In the genomic region with DNA sequence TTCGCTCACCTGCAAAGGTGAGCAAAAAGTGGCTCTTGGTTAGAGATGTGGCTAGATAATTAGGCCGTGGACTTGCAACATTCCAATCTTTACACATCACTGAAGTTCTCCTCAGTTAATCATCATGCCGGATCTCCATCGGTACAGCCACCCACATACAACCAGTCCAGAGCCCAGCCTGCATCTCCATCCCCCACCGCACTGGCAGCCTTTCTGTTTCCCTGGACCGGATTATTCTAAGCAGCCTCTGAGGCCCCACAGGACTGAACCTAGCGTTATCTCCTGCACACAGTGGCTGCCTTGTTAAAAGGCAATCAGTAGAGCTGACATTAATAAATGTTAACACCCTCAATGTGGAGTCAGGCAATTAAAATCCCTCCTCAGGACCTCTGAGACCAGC, we compare ENCODE assay signal across 13 mouse cellular contexts.
A peak's percentile ranks its signal among the peaks of the same experiment; 100 is the strongest.
DNase-seq lines count a peak whose midpoint lies in the region; ATAC-seq lines count a peak whose summit lies in the region.
"Had no signal": no experiment of that assay in that cellular context is flagged by ENCODE, and none has a peak within 500 bp of the region (broad histone marks: within the 10 kb centered on the region; RNA-seq: fewer than 3 reads in every experiment).

No protein-coding gene starts in this region.

- H3K27me3 ChIP-seq in embryonic facial prominence, embryonic 14.5 days (replicated peaks; ENCODE audit: control insufficient read depth, insufficient read depth, low read length): no peaks in the 10 kb centered on the region
- H3K27me3 ChIP-seq in embryonic facial prominence, embryonic 10.5 days (replicated peaks; ENCODE audit: low read depth, poor library complexity, severe bottlenecking): no peaks in the 10 kb centered on the region
- no peaks in the 10 kb centered on the region for H3K27me3 ChIP-seq in hindbrain, embryonic 16.5 days (replicated peaks; ENCODE audit: control insufficient read depth, insufficient read depth, low read length)
- no peaks in the 10 kb centered on the region for H3K27me3 ChIP-seq in midbrain, embryonic 16.5 days (ENCODE audit: control insufficient read depth, insufficient read depth, low read depth, low read length)

- H3K4me1 ChIP-seq in embryonic facial prominence, embryonic 14.5 days (ENCODE audit: control insufficient read depth, insufficient read depth, low read length): no peaks in the 10 kb centered on the region
- no peaks in the 10 kb centered on the region for H3K4me1 ChIP-seq in embryonic facial prominence, embryonic 10.5 days
- no peaks in the 10 kb centered on the region; the same call in 1 of the 2 replicates for H3K4me1 ChIP-seq in hindbrain, embryonic 16.5 days (ENCODE audit: control insufficient read depth, insufficient read depth, low read depth, low read length)
- peaks cover 9% of the 10 kb centered on the region for H3K4me1 ChIP-seq in midbrain, embryonic 16.5 days (ENCODE audit: control insufficient read depth, insufficient read depth, low read length)

- H3K27ac ChIP-seq in embryonic facial prominence, embryonic 14.5 days (replicated peaks; ENCODE audit: low read depth, low read length): no peak overlapping the region
- H3K27ac ChIP-seq in embryonic facial prominence, embryonic 10.5 days (replicated peaks): no peak overlapping the region
- no peak overlapping the region for H3K27ac ChIP-seq in hindbrain, embryonic 16.5 days (ENCODE audit: low read depth, low read length)
- no peak overlapping the region for H3K27ac ChIP-seq in midbrain, embryonic 16.5 days (ENCODE audit: low read length)
- H3K27ac ChIP-seq: heart, adult 2 months had no signal

- no peaks in the 10 kb centered on the region for H3K36me3 ChIP-seq in embryonic facial prominence, embryonic 14.5 days (ENCODE audit: control insufficient read depth, insufficient read depth, low read length)
- no peaks in the 10 kb centered on the region for H3K36me3 ChIP-seq in embryonic facial prominence, embryonic 10.5 days (replicated peaks)
- H3K36me3 ChIP-seq in hindbrain, embryonic 16.5 days (ENCODE audit: control insufficient read depth, insufficient read depth, low read length): no peaks in the 10 kb centered on the region
- H3K36me3 ChIP-seq in midbrain, embryonic 16.5 days (ENCODE audit: control insufficient read depth, insufficient read depth, low read length): no peaks in the 10 kb centered on the region

- DNase-seq in embryonic facial prominence, embryonic 14.5 days (ENCODE audit: low spot score): peak; percentile 11
- DNase-seq in embryonic facial prominence, embryonic 10.5 days (ENCODE audit: low spot score): no peak
- DNase-seq in layer of hippocampus, adult 18-20 months (ENCODE audit: low spot score in 2 of 2): peak; percentile 62 to 72
- no peak for DNase-seq in layer of hippocampus, adult 9-10 months (ENCODE audit: low spot score)
- DNase-seq in adrenal gland, adult 2 months: no peak
- no peak for DNase-seq in ovary, postnatal 36 days (ENCODE audit: low spot score)
- DNase-seq: adrenal gland, postnatal 36 days; cerebellum, adult 18-20 months; heart, adult 2 months; lung, postnatal 10 days had no signal

- H3K9ac ChIP-seq in embryonic facial prominence, embryonic 14.5 days (ENCODE audit: low read depth, low read length): no peak overlapping the region
- no peak overlapping the region for H3K9ac ChIP-seq in hindbrain, embryonic 16.5 days (ENCODE audit: low read depth, low read length)
- no peak overlapping the region for H3K9ac ChIP-seq in midbrain, embryonic 16.5 days (ENCODE audit: low read depth, low read length)

- no peak overlapping the region for H3K4me2 ChIP-seq in embryonic facial prominence, embryonic 14.5 days (ENCODE audit: low read depth, low read length)
- no peak overlapping the region for H3K4me2 ChIP-seq in hindbrain, embryonic 16.5 days (ENCODE audit: low read length)
- no peak overlapping the region for H3K4me2 ChIP-seq in midbrain, embryonic 16.5 days (ENCODE audit: low read length)
- H3K4me2 ChIP-seq: liver, embryonic 11.5 days had no signal

- ATAC-seq in embryonic facial prominence, embryonic 14.5 days (ENCODE audit: low read depth): no peak
- 0 out of 2 replicates have a peak, but pooled peaks have one; percentile 40 for ATAC-seq in hindbrain, embryonic 16.5 days
- peak; percentile 82 for ATAC-seq in midbrain, embryonic 16.5 days

- no peak overlapping the region for H3K4me3 ChIP-seq in embryonic facial prominence, embryonic 14.5 days (ENCODE audit: low read depth, low read length)
- H3K4me3 ChIP-seq in embryonic facial prominence, embryonic 10.5 days: no peak overlapping the region
- H3K4me3 ChIP-seq in hindbrain, embryonic 16.5 days (ENCODE audit: low read length): no peak overlapping the region
- H3K4me3 ChIP-seq in midbrain, embryonic 16.5 days (ENCODE audit: low read depth, low read length): no peak overlapping the region
- H3K4me3 ChIP-seq: heart, adult 2 months had no signal

- 69% methylated on average over 7 of the region's 7 CpGs for WGBS in embryonic facial prominence, embryonic 14.5 days
- 76% methylated on average over 7 of the region's 7 CpGs for WGBS in embryonic facial prominence, embryonic 10.5 days
- WGBS in hindbrain, embryonic 16.5 days: 48% methylated on average over 7 of the region's 7 CpGs
- 29% methylated on average over 7 of the region's 7 CpGs for WGBS in midbrain, embryonic 16.5 days

- H3K9me3 ChIP-seq in embryonic facial prominence, embryonic 14.5 days (ENCODE audit: control insufficient read depth, low read length): 0 out of 2 replicates have a peak, but pooled peaks cover 4% of the 10 kb centered on the region
- H3K9me3 ChIP-seq in embryonic facial prominence, embryonic 10.5 days: no peaks in the 10 kb centered on the region
- no peaks in the 10 kb centered on the region for H3K9me3 ChIP-seq in hindbrain, embryonic 16.5 days (ENCODE audit: control insufficient read depth, low read length)
- no peaks in the 10 kb centered on the region for H3K9me3 ChIP-seq in midbrain, embryonic 16.5 days (replicated peaks; ENCODE audit: control insufficient read depth, low read length, poor library complexity, severe bottlenecking)

Comparison
In these comparisons a context has a peak if more than half of its experiments do, and no peak if none do; other contexts are left out.
1. DNase-seq: peak in embryonic facial prominence, embryonic 14.5 days (single experiment) and layer of hippocampus, adult 18-20 months (2 of 2); none in embryonic facial prominence, embryonic 10.5 days (single experiment), layer of hippocampus, adult 9-10 months (single experiment), adrenal gland, adult 2 months (single experiment) and ovary, postnatal 36 days (single experiment).